Mouse (Mus musculus): ENCODE data around the gene Rad51b. TPM values are rescaled to one million over a fixed set of nuclear protein-coding genes. Genes with fewer than 3 reads are reported as not detected.

The Rad51b gene
- polyA plus RNA-seq, 1 experiment from 2014 or later, result 3.9 TPM

- Histone ChIP-seq H3K9ac (ENCODE audit: low read depth, low read length) (no peak overlapping the region), H3K27me3 (ENCODE audit: insufficient read depth, low read length) (no peaks in the 10 kb centered on the region), H3K4me3 (replicated peaks; ENCODE audit: low read depth, low read length) (no peak overlapping the region), H3K4me1 (replicated peaks; ENCODE audit: insufficient read depth, low read length) (no peaks in the 10 kb centered on the region; the same call in 1 of the 2 replicates), H3K4me2 (ENCODE audit: low read length) (no peak overlapping the region), H3K27ac (no peak overlapping the region), H3K36me3 (ENCODE audit: insufficient read depth, low read length) (no peaks in the 10 kb centered on the region), H3K9me3 (replicated peaks; ENCODE audit: low read length) (peaks cover 15% of the 10 kb centered on the region)
- DNase-seq (ENCODE audit: low spot score) (no peak), ATAC-seq (replicated peaks; ENCODE audit: low FRiP score, low read depth) (no peak)
- 70% methylated on average over 5 of the region's 5 CpGs for WGBS
- TF ChIP-seq CTCF (IDR thresholded peaks at IDR 0.05; ENCODE audit: low read depth), result no peak
Measured at GRCm38 (mm10) chr12:79729926-79730506, 432.9 kb downstream of the Rad51b start.

GRCm38 (mm10) chr12:79731905-79732304, 434.8 kb downstream of the Rad51b start:
- no peak overlapping the region for H3K4me3 ChIP-seq (replicated peaks; ENCODE audit: low read depth, low read length)
- WGBS, result 83% methylated on average over 6 of the region's 6 CpGs
- ATAC-seq (replicated peaks; ENCODE audit: low FRiP score, low read depth) (no peak), DNase-seq (ENCODE audit: low spot score) (no peak)
- no peak for TF ChIP-seq CTCF (IDR thresholded peaks at IDR 0.05; ENCODE audit: low read depth)
- no peaks in the 10 kb centered on the region for H3K27me3 ChIP-seq (ENCODE audit: insufficient read depth, low read length)
- no peak overlapping the region for H3K4me2 ChIP-seq (ENCODE audit: low read length)
- no peak overlapping the region for H3K9ac ChIP-seq (ENCODE audit: low read depth, low read length)
- no peaks in the 10 kb centered on the region for H3K36me3 ChIP-seq (ENCODE audit: insufficient read depth, low read length)
- no peak overlapping the region for H3K27ac ChIP-seq
- no peaks in the 10 kb centered on the region; the same call in 1 of the 2 replicates for H3K4me1 ChIP-seq (replicated peaks; ENCODE audit: insufficient read depth, low read length)
- H3K9me3 ChIP-seq (replicated peaks; ENCODE audit: low read length), result peaks cover 15% of the 10 kb centered on the region

GRCm38 (mm10) chr12:79732355-79733115, 435.5 kb downstream of the Rad51b start:
- no peak overlapping the region for H3K4me2 ChIP-seq (ENCODE audit: low read length)
- H3K27ac ChIP-seq, result no peak overlapping the region
- H3K4me3 ChIP-seq (replicated peaks; ENCODE audit: low read depth, low read length), result no peak overlapping the region
- H3K9ac ChIP-seq (ENCODE audit: low read depth, low read length), result no peak overlapping the region
- WGBS, result 66% methylated on average over 12 of the region's 12 CpGs
- peaks cover 15% of the 10 kb centered on the region for H3K9me3 ChIP-seq (replicated peaks; ENCODE audit: low read length)
- ATAC-seq (replicated peaks; ENCODE audit: low FRiP score, low read depth) (no peak), DNase-seq (ENCODE audit: low spot score) (no peak)
- no peaks in the 10 kb centered on the region for H3K36me3 ChIP-seq (ENCODE audit: insufficient read depth, low read length)
- TF ChIP-seq CTCF (IDR thresholded peaks at IDR 0.05; ENCODE audit: low read depth), result no peak
- H3K27me3 ChIP-seq (ENCODE audit: insufficient read depth, low read length), result no peaks in the 10 kb centered on the region
- H3K4me1 ChIP-seq (replicated peaks; ENCODE audit: insufficient read depth, low read length), result no peaks in the 10 kb centered on the region; the same call in 1 of the 2 replicates

- Histone ChIP-seq H3K27ac (peak overlapping the region; percentile 67), H3K4me1 (replicated peaks; ENCODE audit: insufficient read depth, low read length) (no peaks in the 10 kb centered on the region; the same call in 1 of the 2 replicates), H3K27me3 (ENCODE audit: insufficient read depth, low read length) (no peaks in the 10 kb centered on the region), H3K4me3 (replicated peaks; ENCODE audit: low read depth, low read length) (no peak overlapping the region), H3K9me3 (replicated peaks; ENCODE audit: low read length) (no peaks in the 10 kb centered on the region), H3K36me3 (ENCODE audit: insufficient read depth, low read length) (no peaks in the 10 kb centered on the region), H3K4me2 (ENCODE audit: low read length) (no peak overlapping the region), H3K9ac (ENCODE audit: low read depth, low read length) (no peak overlapping the region)
- WGBS, result 43% methylated on average over 13 of the region's 13 CpGs
- ATAC-seq (replicated peaks; ENCODE audit: low FRiP score, low read depth) (peak; percentile 40; the same call in 1 of the 2 replicates), DNase-seq (ENCODE audit: low spot score) (peak; percentile 88)
- TF ChIP-seq CTCF (IDR thresholded peaks at IDR 0.05; ENCODE audit: low read depth), result no peak
Measured at GRCm38 (mm10) chr12:79735341-79735785, 438.3 kb downstream of the Rad51b start.

- H3K4me3 ChIP-seq (replicated peaks; ENCODE audit: low read depth, low read length), result no peak overlapping the region
Measured at GRCm38 (mm10) chr12:79735882-79736281, 438.8 kb downstream of the Rad51b start.

GRCm38 (mm10) chr12:79738700-79739099, 441.6 kb downstream of the Rad51b start:
- no peak overlapping the region for H3K9ac ChIP-seq (ENCODE audit: low read depth, low read length)
- peaks cover 10% of the 10 kb centered on the region; the same call in 1 of the 2 replicates for H3K4me1 ChIP-seq (replicated peaks; ENCODE audit: insufficient read depth, low read length)
- ATAC-seq (replicated peaks; ENCODE audit: low FRiP score, low read depth) (no peak), DNase-seq (ENCODE audit: low spot score) (no peak)
- H3K27me3 ChIP-seq (ENCODE audit: insufficient read depth, low read length), result no peaks in the 10 kb centered on the region
- H3K4me2 ChIP-seq (ENCODE audit: low read length), result no peak overlapping the region
- H3K4me3 ChIP-seq (replicated peaks; ENCODE audit: low read depth, low read length), result no peak overlapping the region
- no peaks in the 10 kb centered on the region for H3K36me3 ChIP-seq (ENCODE audit: insufficient read depth, low read length)
- TF ChIP-seq CTCF (IDR thresholded peaks at IDR 0.05; ENCODE audit: low read depth), result no peak
- H3K27ac ChIP-seq, result no peak overlapping the region
- no peaks in the 10 kb centered on the region for H3K9me3 ChIP-seq (replicated peaks; ENCODE audit: low read length)

More at GRCm38 (mm10) chr12:79735882-79736281, 438.8 kb downstream of the Rad51b start:
- no peaks in the 10 kb centered on the region for H3K9me3 ChIP-seq (replicated peaks; ENCODE audit: low read length)
- H3K9ac ChIP-seq (ENCODE audit: low read depth, low read length), result no peak overlapping the region
- H3K4me2 ChIP-seq (ENCODE audit: low read length), result no peak overlapping the region
- no peaks in the 10 kb centered on the region; the same call in 1 of the 2 replicates for H3K4me1 ChIP-seq (replicated peaks; ENCODE audit: insufficient read depth, low read length)
- no peak for TF ChIP-seq CTCF (IDR thresholded peaks at IDR 0.05; ENCODE audit: low read depth)
- DNase-seq (ENCODE audit: low spot score) (peak; percentile 63), ATAC-seq (replicated peaks; ENCODE audit: low FRiP score, low read depth) (no peak)
- H3K27ac ChIP-seq, result peak overlapping the region; percentile 67
- H3K36me3 ChIP-seq (ENCODE audit: insufficient read depth, low read length), result no peaks in the 10 kb centered on the region
- no peaks in the 10 kb centered on the region for H3K27me3 ChIP-seq (ENCODE audit: insufficient read depth, low read length)
- WGBS, result 42% methylated on average over 4 of the region's 4 CpGs

All from kidney, postnatal 0 days (tissue).